Mouse (Mus musculus): ENCODE data around the gene Olfr1418.

- no peak for TF ChIP-seq GATA1 (IDR thresholded peaks at IDR 0.05; ENCODE audit: borderline replicate concordance, low read length)
- TF ChIP-seq CTCF (IDR thresholded peaks at IDR 0.05; ENCODE audit: low read depth, low read length), result no peak
Measured at GRCm38 (mm10) chr19:11807822-11808221, 53.0 kb downstream of the Olfr1418 start.

All from G1E (cell line).